Mouse (Mus musculus) Patski (cell line): ENCODE results near the gene Col1a2. TPM values are rescaled to one million over a fixed set of nuclear protein-coding genes. Genes with fewer than 3 reads are reported as not detected.

Source experiments
- ATAC-seq: fragments of 100-300 bp; one replicate; pipeline ENCODE4 v1.8.0; 2021
- CTCF ChIA-PET: fragments of 350-600 bp; sonication (Branson Sonifier 250); formaldehyde crosslinking; loops from one replicate; lab custom pipeline; 2022; ENCODE audit warnings: inconsistent platforms; lab: Charles Lee
- POLR2A ChIA-PET: fragments of 350-600 bp; sonication (Branson Sonifier 250); formaldehyde crosslinking; loops from one replicate; lab custom pipeline; 2022; ENCODE audit warnings: antibody characterized with exemption, inconsistent platforms; lab: Charles Lee
- DNase-seq: peaks from one replicate; pipeline ENCODE4 v3.0.0-alpha.2; 2011; ENCODE audit warnings: low read depth, low spot score
- H3K27me3 ChIP-seq: fragments of 371-371 bp; one replicate; pipeline ENCODE4 v1.5.1; 2021
- CTCF ChIP-seq: fragments of 100-300 bp; IDR thresholded peaks from one replicate; pipeline ENCODE4 v1.5.1; 2021
- in situ Hi-C: fragments of 300-500 bp; cut with MboI; formaldehyde crosslinking; loops from 3 replicates; pipeline ENCODE4 v1.11.1; 2018; ENCODE audit warnings: low pct_unique_long_range_greater_than_20kb, mixed read lengths
- polyA plus RNA-seq: library from polyadenylated mRNA; unstranded; gene quantifications from one replicate; pipeline ENCODE4 v1.2.3, GENCODE M21; 2021

Gene Col1a2
- polyA plus RNA-seq, 1 experiment from 2014 or later, result 5.4 TPM

DNA sequence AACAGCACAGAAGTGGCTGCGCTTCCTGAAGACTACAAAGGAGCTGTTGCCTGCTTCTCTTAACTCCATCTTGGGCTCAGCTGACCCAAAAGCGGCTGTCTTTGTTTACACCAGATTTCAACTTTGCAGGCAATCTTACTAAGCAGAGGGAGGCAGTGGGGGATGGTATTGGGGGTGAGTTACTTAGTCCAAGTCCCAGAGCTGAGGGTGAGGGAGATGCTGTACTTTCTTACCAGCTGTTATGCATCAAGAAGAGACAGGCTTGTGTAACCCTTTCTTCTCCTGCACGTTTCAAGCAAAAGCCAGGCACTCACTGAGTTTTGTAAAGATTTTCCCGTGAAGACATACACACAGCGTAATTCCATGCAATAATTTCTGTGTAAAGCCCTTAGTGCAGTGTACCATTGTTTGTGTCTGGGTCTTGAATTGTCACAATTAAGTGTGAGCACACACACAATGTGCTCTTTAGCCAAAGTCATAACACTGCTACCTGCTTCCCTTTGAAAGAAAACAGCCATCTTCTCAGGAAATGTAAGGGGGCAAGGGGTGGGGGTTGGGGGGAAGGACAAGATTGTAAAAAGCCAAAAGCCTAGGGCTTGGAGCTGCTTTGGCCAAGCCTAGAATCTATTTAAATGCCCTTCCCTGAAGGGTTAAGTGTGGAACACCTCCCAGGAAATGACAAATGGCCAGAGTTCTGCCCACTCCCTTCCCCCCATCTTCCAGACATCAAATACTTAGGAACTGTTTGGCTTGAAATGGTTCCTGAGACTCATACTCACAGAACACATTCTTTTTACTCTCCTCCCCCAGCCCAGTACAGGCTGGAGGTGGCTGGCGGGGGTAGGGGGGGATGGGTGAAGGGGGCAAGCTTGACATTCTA is 15.0 kb upstream of the Col1a2 start:
- ChIA-PET CTCF (interaction anchor here (0.8 to 1.2 kb wide), 5 partner anchors 10 to 57 kb away, joined by 3 to 5 read pairs (median 3); no protein-coding TSS in a partner anchor), POLR2A (no interaction called here)
- no peak for ATAC-seq
- TF ChIP-seq CTCF, result no peak
- in situ Hi-C loops, result no loop called here
- H3K27me3 ChIP-seq, result no peaks in the 10 kb centered on the region
- no peak for DNase-seq

DNA sequence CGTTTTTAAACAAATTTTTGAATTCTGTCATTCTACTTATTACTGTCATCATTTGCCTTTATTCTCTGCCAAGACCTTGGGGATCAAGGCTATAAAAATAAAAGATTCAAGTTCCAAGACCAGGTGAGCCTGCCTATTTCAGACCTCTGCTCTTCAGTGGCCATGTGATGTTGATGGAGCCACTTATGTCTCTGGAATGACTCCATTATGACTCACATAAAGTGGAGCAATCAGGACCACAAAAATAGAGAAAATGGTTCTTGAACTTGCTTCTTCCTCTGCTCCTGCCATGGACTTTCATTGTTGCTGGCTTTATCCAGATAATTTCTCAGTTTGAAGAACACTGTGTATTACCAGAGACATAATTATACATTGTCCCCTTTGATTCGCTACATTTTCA is 10.9 kb upstream of the Col1a2 start:
- DNase-seq (no peak), ATAC-seq (no peak)
- in situ Hi-C loops, result no loop called here
- H3K27me3 ChIP-seq, result no peaks in the 10 kb centered on the region
- TF ChIP-seq CTCF, result no peak
- ChIA-PET CTCF (no interaction called here), POLR2A (no interaction called here)

DNA sequence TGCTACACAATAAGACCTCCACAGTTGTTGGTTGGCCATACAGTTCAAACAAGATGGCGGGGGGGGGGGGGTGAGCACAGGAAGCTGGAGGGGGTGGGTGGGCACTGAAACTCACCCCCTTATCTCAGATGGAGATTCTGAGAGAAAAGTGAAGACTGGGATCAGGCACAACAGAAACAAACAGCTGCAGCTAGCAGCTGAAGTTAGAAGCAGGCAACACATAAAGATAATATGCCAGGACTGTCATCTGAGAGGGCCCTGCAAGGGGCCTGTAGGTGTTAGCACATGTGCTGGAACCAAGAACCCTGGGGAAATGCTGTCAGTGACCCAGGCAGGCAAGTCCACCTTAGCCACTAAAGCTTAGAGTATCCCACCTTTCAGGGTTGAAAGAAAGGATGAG is 8.2 kb upstream of the Col1a2 start:
- POLR2A ChIA-PET, result interaction anchor here (0.7 kb wide), 1 partner anchor 50 kb away, joined by 3 read pairs; no protein-coding TSS in a partner anchor
- TF ChIP-seq CTCF, result no peak
- H3K27me3 ChIP-seq, result no peaks in the 10 kb centered on the region
- DNase-seq, result no peak
- in situ Hi-C loops, result no loop called here
- ATAC-seq, result no peak
- CTCF ChIA-PET, result no interaction called here

DNA sequence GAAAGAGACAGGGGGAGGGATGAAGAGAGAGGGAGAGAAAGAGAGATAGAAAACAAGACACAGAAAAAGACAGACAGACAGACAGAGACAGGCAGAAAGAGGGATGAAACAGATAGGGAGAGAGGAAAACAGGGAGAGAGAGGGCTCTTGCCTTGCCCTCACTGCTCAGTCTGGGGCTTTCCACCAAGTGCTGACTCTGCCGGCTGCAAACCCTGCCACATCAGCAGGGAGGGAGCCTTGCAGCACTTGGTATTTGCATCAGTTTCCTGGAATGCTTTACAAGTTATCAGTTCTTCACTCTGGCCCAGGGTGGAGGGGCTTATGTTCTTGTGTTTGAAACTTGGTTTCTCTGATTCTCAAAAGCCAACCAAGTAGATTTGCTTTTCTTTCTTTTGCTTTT is 1.5 kb upstream of the Col1a2 start:
- DNase-seq, result no peak
- in situ Hi-C loops, result no loop called here
- CTCF ChIA-PET, result no interaction called here
- no peaks in the 10 kb centered on the region for H3K27me3 ChIP-seq
- no peak for TF ChIP-seq CTCF
- POLR2A ChIA-PET, result no interaction called here
- ATAC-seq, result peak; percentile 58

DNA sequence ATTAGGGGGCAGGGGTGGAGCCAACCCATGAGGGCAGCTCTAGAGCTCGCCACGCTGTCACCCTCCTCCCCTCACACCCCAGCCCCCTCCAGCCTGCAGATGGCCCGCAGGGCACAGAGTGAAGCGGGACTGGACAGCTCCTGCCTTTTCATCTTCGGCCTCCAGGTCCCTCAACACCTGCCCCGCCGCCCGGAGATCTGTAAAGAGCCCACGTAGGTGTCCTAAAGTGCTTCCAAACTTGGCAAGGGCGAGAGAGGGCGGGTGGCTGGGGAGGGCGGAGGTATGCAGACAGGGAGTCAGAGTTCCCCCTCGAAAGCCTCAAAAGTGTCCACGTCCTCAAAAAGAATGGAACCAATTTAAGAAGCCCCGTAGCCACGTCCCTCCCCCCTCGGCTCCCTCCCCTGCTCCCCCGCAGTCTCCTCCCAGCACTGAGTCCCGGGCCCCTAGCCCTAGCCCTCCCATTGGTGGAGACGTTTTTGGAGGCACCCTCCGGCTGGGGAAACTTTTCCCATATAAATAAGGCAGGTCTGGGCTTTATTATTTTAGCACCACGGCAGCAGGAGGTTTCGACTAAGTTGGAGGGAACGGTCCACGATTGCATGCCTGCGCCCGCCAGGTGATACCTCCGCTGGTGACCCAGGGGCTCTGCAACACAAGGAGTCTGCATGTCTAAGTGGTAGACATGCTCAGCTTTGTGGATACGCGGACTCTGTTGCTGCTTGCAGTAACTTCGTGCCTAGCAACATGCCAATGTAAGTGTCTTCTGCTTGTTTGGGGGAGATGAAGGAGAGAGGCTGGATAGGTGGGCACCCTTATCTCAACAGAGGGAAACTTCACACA is 764 bp downstream of the Col1a2 start:
- ATAC-seq, result no peak
- POLR2A ChIA-PET, result no interaction called here

DNA sequence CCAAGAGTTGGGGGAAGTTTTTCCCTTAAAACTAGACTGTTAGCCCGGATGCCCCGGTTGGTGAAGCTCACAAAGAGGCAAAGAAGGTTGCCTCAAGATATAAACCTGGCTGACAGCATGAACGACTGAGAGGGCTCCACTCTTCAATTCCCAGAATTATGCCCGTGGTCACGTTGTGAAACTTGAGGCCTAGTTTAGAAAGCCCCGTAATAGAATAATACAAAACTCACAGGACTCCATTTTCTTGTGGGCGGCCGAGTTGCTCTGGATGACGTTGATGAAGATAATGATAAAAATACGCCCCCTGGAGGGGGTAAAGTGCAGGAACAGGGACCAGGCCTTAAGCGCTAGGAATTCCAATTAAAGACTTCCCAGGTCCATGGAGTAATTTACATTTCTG is 1.5 kb downstream of the Col1a2 start:
- in situ Hi-C loops, result no loop called here
- H3K27me3 ChIP-seq, result no peaks in the 10 kb centered on the region
- ChIA-PET CTCF (interaction anchor here (1.0 to 1.1 kb wide), 2 partner anchors 16 to 32 kb away, joined by 3 read pairs; no protein-coding TSS in a partner anchor), POLR2A (no interaction called here)
- peak; percentile 25 for TF ChIP-seq CTCF
- DNase-seq, result no peak
- ATAC-seq, result no peak

More for the DNA sequence above, 764 bp downstream of the Col1a2 start:
- TF ChIP-seq CTCF, result no peak
- in situ Hi-C loops, result no loop called here
- CTCF ChIA-PET, result interaction anchor here (1.0 to 1.1 kb wide), 2 partner anchors 15 to 33 kb away, joined by 3 read pairs; no protein-coding TSS in a partner anchor
- DNase-seq, result no peak
- H3K27me3 ChIP-seq, result no peaks in the 10 kb centered on the region

DNA sequence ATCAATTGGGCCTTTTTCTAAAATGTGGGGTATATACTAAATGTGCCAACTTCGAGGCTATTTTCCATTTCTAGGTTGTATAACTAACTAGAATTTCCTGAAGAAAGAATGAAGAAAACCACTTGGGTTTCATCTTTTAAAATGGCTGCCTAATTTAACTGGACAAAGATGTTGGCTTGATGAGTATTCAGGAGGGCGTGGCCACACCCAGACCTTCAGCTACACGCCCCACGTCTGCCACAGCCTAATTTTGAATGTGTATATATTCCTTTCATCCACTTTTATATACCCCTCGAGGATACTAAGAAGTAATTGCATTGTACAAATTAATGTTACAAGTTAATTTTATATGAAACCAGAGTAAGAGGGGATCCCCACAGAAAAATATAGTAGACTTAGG is 2.2 kb downstream of the Col1a2 start:
- ATAC-seq, result no peak
- in situ Hi-C loops, result no loop called here
- POLR2A ChIA-PET, result no interaction called here
- no peaks in the 10 kb centered on the region for H3K27me3 ChIP-seq
- CTCF ChIA-PET, result interaction anchor here (1.0 kb wide), 1 partner anchor 16 kb away, joined by 3 read pairs; no protein-coding TSS in a partner anchor
- no peak for TF ChIP-seq CTCF
- DNase-seq, result no peak

DNA sequence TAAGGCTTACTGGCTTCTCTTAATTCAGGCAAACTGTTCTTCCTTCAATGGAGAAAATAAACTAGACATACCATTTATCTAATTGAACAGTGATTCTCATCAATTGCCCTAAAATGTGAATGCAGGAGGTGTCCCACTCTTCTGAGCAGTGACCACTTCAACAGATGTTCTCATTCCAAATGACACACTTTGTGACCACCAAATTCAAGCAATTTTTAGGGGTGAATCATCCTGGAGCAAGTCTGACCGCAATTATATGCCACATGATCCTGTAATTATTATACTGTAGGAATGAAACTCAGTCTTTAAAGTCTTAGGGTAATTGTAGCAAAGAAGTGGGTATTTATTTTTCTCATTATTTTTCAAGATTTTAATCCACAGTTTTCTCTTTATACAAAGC is 2.7 kb downstream of the Col1a2 start:
- ChIA-PET POLR2A (no interaction called here), CTCF (no interaction called here)
- in situ Hi-C loops, result no loop called here
- ATAC-seq (peak; percentile 97), DNase-seq (peak; percentile 64)
- H3K27me3 ChIP-seq, result no peaks in the 10 kb centered on the region
- TF ChIP-seq CTCF, result no peak

DNA sequence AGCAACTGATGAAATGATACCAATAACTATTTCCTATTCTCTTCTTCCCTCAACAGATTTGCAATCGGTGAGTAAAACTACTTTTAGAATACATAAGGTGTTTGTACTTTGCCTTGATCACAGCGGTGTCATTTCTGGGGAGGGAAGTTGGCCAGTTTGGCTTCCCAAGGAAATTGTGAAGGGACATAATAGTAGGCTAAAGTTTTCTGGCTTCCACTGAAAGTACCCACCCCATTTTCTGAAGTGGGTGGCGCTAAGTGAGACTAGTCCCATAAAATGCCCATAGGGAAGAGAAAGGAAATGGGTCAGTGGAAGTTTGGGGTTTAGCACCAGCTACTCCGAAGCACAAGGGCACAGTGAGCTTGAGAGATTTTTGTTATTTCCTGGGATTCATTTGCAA is 3.7 kb downstream of the Col1a2 start:
- in situ Hi-C loops, result no loop called here
- POLR2A ChIA-PET, result no interaction called here
- no peak for ATAC-seq
- no peak for DNase-seq
- no peaks in the 10 kb centered on the region for H3K27me3 ChIP-seq
- CTCF ChIA-PET, result interaction anchor here (1.4 kb wide), 1 partner anchor 37 kb away, joined by 3 read pairs; no protein-coding TSS in a partner anchor
- TF ChIP-seq CTCF, result no peak

DNA sequence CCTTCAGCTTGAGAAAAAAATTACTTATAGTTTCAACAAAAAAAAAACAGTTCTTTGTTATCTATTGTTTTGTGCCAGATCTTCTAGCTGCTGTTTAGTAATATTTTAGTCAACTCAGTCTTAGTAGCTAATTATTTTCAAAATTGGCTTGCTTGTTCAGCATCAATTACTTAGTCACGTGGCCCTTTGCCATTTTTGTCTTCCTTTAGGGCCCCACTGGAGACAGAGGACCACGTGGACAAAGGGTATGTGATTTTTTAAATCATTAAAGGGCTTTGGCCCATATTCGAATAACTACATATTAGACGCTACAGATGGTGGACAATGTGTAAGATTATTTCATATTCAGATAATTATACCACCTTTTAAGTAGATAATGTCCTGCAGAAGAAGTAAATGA is 4.8 kb downstream of the Col1a2 start:
- CTCF ChIA-PET, result interaction anchor here (1.4 kb wide), 1 partner anchor 35 kb away, joined by 3 read pairs; no protein-coding TSS in a partner anchor
- DNase-seq (no peak), ATAC-seq (no peak)
- no peak for TF ChIP-seq CTCF
- POLR2A ChIA-PET, result no interaction called here
- in situ Hi-C loops, result no loop called here
- no peaks in the 10 kb centered on the region for H3K27me3 ChIP-seq
